ENCODE assay signal across 31 mouse cellular contexts in the genomic region with DNA sequence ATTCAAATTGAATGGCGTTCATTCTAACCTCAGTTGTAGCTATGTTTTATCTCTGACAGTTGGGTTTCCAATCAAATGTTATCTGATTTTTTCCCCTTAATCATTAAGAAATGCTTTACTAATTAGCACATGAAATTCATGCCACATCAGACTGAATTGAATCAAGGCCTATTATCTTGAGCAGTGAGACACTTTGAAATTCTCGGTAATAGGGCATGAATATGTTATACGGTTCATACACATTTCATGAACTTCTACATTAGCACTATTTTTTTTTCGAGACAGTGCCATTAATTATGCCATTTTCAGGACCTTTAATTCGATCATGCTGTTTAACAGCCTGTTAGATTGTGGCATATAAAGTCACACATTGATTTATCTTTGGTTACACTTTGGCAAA.
A peak's percentile ranks its signal among the peaks of the same experiment; 100 is the strongest.
DNase-seq lines count a peak whose midpoint lies in the region; ATAC-seq lines count a peak whose summit lies in the region.
"Had no signal": no experiment of that assay in that cellular context is flagged by ENCODE, and none has a peak within 500 bp of the region (broad histone marks: within the 10 kb centered on the region; RNA-seq: fewer than 3 reads in every experiment).

No protein-coding gene starts in this region.

- H3K36me3 ChIP-seq in forebrain, embryonic 13.5 days (ENCODE audit: poor library complexity, severe bottlenecking), result no peaks in the 10 kb centered on the region
- no peaks in the 10 kb centered on the region for H3K36me3 ChIP-seq in forebrain, embryonic 10.5 days (replicated peaks)
- no peaks in the 10 kb centered on the region for H3K36me3 ChIP-seq in midbrain, embryonic 15.5 days (replicated peaks)
- no peaks in the 10 kb centered on the region for H3K36me3 ChIP-seq in midbrain, embryonic 11.5 days (ENCODE audit: control insufficient read depth, insufficient read depth, low read length)
- H3K36me3 ChIP-seq: embryonic facial prominence, embryonic 10.5 days; embryonic facial prominence, embryonic 13.5 days; G1E; heart, embryonic 12.5 days; heart, embryonic 15.5 days; hindbrain, embryonic 10.5 days; hindbrain, embryonic 13.5 days; intestine, embryonic 15.5 days had no signal

- H3K4me1 ChIP-seq in forebrain, embryonic 13.5 days, result peaks cover 4% of the 10 kb centered on the region; the same call in 1 of the 2 replicates
- H3K4me1 ChIP-seq in forebrain, embryonic 10.5 days, result no peaks in the 10 kb centered on the region
- H3K4me1 ChIP-seq in midbrain, embryonic 15.5 days, result no peaks in the 10 kb centered on the region
- H3K4me1 ChIP-seq in midbrain, embryonic 11.5 days (ENCODE audit: control insufficient read depth, insufficient read depth, low read length), result no peaks in the 10 kb centered on the region
- H3K4me1 ChIP-seq: embryonic facial prominence, embryonic 10.5 days; embryonic facial prominence, embryonic 13.5 days; heart, embryonic 12.5 days; heart, embryonic 15.5 days; hindbrain, embryonic 10.5 days; hindbrain, embryonic 13.5 days; intestine, embryonic 15.5 days had no signal

- H3K9me3 ChIP-seq in forebrain, embryonic 13.5 days (replicated peaks), result no peaks in the 10 kb centered on the region
- H3K9me3 ChIP-seq in forebrain, embryonic 10.5 days, result no peaks in the 10 kb centered on the region
- no peaks in the 10 kb centered on the region for H3K9me3 ChIP-seq in midbrain, embryonic 15.5 days
- H3K9me3 ChIP-seq in midbrain, embryonic 11.5 days (ENCODE audit: control insufficient read depth, low read length), result no peaks in the 10 kb centered on the region
- H3K9me3 ChIP-seq: embryonic facial prominence, embryonic 10.5 days; embryonic facial prominence, embryonic 13.5 days; G1E; heart, embryonic 12.5 days; heart, embryonic 15.5 days; hindbrain, embryonic 10.5 days; hindbrain, embryonic 13.5 days; intestine, embryonic 15.5 days had no signal

- intact Hi-C loops in gastrocnemius, postnatal 14 days (cut with DNase I; ENCODE audit: low total_unique reads), result no loop called here

- no peak overlapping the region for H3K4me2 ChIP-seq in forebrain, embryonic 13.5 days
- no peak overlapping the region for H3K4me2 ChIP-seq in midbrain, embryonic 15.5 days
- no peak overlapping the region for H3K4me2 ChIP-seq in midbrain, embryonic 11.5 days
- H3K4me2 ChIP-seq: embryonic facial prominence, embryonic 13.5 days; heart, embryonic 12.5 days; heart, embryonic 15.5 days; hindbrain, embryonic 13.5 days; intestine, embryonic 15.5 days had no signal

- H3K27me3 ChIP-seq in forebrain, embryonic 13.5 days, result no peaks in the 10 kb centered on the region
- H3K27me3 ChIP-seq in forebrain, embryonic 10.5 days (ENCODE audit: poor library complexity, severe bottlenecking), result no peaks in the 10 kb centered on the region
- H3K27me3 ChIP-seq in midbrain, embryonic 15.5 days (replicated peaks), result no peaks in the 10 kb centered on the region
- no peaks in the 10 kb centered on the region for H3K27me3 ChIP-seq in midbrain, embryonic 11.5 days (ENCODE audit: control insufficient read depth, insufficient read depth, low read length)
- H3K27me3 ChIP-seq: CH12.LX; embryonic facial prominence, embryonic 13.5 days; heart, embryonic 12.5 days; heart, embryonic 15.5 days; hindbrain, embryonic 13.5 days; intestine, embryonic 15.5 days had no signal

- 37% methylated on average over 5 of the region's 5 CpGs for WGBS in forebrain, embryonic 13.5 days
- 92% methylated on average over 5 of the region's 5 CpGs for WGBS in forebrain, embryonic 10.5 days
- 46% methylated on average over 5 of the region's 5 CpGs for whole genome bisulfite sequencing in midbrain, embryonic 15.5 days
- WGBS in midbrain, embryonic 11.5 days, result 83% methylated on average over 5 of the region's 5 CpGs

- no peak for DNase-seq in forebrain, embryonic 10.5 days (ENCODE audit: extremely low spot score, low spot score)
- no peak for DNase-seq in midbrain, embryonic 11.5 days (ENCODE audit: low spot score, missing footprints)
- peak; percentile 7 for DNase-seq in retina, embryonic 14.5 days (ENCODE audit: low spot score)
- no peak for DNase-seq in gastrocnemius, postnatal 14 days
- DNase-seq in liver, result no peak
- DNase-seq: adrenal gland, adult 2 months; adrenal gland, postnatal 14 days; B cell, adult 2 months; cerebellum, adult 11-12 months; cerebellum, adult 8-10 months; cerebellum, postnatal 10 days; cerebellum, postnatal 36 days; embryo, embryonic 11 days; gastrocnemius, adult 2 months; gastrocnemius, postnatal 25 days; heart, adult 18-20 months; heart, postnatal 10 days; heart, postnatal 36 days had no signal

- no peak overlapping the region for H3K9ac ChIP-seq in forebrain, embryonic 13.5 days
- H3K9ac ChIP-seq in midbrain, embryonic 15.5 days, result no peak overlapping the region
- H3K9ac ChIP-seq in midbrain, embryonic 11.5 days (ENCODE audit: low read length), result no peak overlapping the region
- H3K9ac ChIP-seq: embryonic facial prominence, embryonic 13.5 days; heart, embryonic 12.5 days; heart, embryonic 15.5 days; hindbrain, embryonic 13.5 days; intestine, embryonic 15.5 days had no signal

- no peak overlapping the region for H3K4me3 ChIP-seq in forebrain, embryonic 13.5 days
- H3K4me3 ChIP-seq in forebrain, embryonic 10.5 days, result no peak overlapping the region
- H3K4me3 ChIP-seq in midbrain, embryonic 15.5 days, result no peak overlapping the region
- H3K4me3 ChIP-seq in midbrain, embryonic 11.5 days (ENCODE audit: low read depth, low read length), result no peak overlapping the region
- H3K4me3 ChIP-seq: embryonic facial prominence, embryonic 10.5 days; embryonic facial prominence, embryonic 13.5 days; erythroblast, embryonic 14.5 days; gastrocnemius, adult 2 months; heart, embryonic 12.5 days; heart, embryonic 15.5 days; hindbrain, embryonic 10.5 days; hindbrain, embryonic 13.5 days; intestine, embryonic 15.5 days had no signal

- peak; percentile 87 for ATAC-seq in forebrain, embryonic 13.5 days
- no peak for ATAC-seq in midbrain, embryonic 15.5 days (replicated peaks)
- no peak for ATAC-seq in midbrain, embryonic 11.5 days (ENCODE audit: low FRiP score)
- ATAC-seq: hindbrain, embryonic 16.5 days; intestine, embryonic 15.5 days had no signal

- H3K27ac ChIP-seq in forebrain, embryonic 13.5 days, result no peak overlapping the region
- no peak overlapping the region for H3K27ac ChIP-seq in forebrain, embryonic 10.5 days
- H3K27ac ChIP-seq in midbrain, embryonic 15.5 days, result 0 out of 2 replicates have a peak overlapping the region, but pooled peaks have one; percentile 25
- no peak overlapping the region for H3K27ac ChIP-seq in midbrain, embryonic 11.5 days (ENCODE audit: low read depth, low read length)
- H3K27ac ChIP-seq: embryonic facial prominence, embryonic 10.5 days; embryonic facial prominence, embryonic 13.5 days; gastrocnemius, adult 2 months; heart, embryonic 15.5 days; hindbrain, embryonic 10.5 days; hindbrain, embryonic 13.5 days; intestine, embryonic 15.5 days had no signal
